Mouse (Mus musculus) right cerebral cortex, postnatal 36 days (tissue): ENCODE results near the gene Mpp3.

ENCODE experiments used
- DNase-seq, 2 experiments: peaks; one replicate each; pipeline ENCODE4 v3.0.0; 2022; ENCODE audit warnings: low spot score in 2 of 2, mixed read lengths in 1 of 2

Gene Mpp3

GRCm38 (mm10) chr11:101979140-101979539 is 49.1 kb downstream of the Mpp3 start:
- no peak for DNase-seq

DNA sequence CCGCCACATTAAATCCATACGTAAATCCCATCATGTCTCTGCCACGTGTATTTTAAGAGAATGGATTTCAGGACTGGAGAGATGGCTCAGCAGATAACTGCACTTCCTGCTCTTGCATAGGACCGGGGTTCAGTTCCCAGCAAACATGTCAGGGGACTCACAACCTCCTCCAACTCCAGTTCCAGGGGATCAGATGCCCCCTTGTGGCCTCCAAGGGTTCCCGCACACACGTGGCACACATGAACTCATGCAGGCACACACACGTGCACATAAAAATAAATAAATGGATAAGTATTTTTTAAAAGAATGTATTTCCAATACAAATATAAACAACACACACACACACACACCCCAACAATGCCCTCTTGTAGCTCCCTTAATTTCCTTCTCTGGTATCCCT is 51.3 kb downstream of the Mpp3 start:
- DNase-seq, result no peak

DNA sequence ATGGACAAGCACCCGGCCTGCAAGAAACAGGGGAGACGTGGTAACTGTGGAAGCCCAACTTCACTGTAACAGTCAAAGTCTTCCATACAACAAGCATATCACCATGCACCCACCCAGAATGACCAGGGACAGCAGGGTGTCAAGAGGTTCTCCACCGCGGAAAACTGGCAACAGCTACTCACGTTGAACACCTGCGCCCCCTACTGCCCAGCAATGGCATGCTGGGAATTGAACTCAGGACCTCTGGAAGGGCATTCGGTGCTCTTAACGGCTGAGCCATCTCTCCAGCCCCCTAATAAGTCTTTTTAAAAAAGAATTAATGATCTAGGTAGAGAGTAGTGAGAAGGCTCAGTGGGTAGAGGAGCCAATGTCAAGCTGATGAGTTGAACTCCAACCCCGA is 53.3 kb downstream of the Mpp3 start:
- no peak for DNase-seq

- DNase-seq, result no peak
Observed at GRCm38 (mm10) chr11:101974181-101974580, 54.1 kb downstream of the Mpp3 start.

DNA sequence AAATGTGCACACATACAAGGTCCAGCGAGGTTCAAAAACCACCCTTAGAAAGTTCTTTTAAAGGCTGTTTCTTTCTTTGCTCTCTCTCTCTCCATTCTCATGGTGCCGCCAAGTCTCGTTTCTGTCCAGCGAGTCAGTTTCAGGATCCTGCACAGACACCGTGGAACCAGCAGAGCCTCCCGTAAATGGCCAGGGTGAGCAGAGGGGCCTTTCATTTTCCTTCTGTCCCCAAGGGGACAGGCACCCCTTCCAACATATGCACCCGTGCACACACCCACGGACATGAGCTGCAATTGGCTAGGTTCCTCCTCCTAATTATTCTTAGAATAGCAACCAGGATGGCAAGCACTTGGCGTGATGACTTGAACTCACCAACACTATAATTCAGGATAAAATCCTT is 54.8 kb downstream of the Mpp3 start:
- DNase-seq, result no peak

GRCm38 (mm10) chr11:101972651-101973050 is 55.6 kb downstream of the Mpp3 start:
- no peak for DNase-seq

DNA sequence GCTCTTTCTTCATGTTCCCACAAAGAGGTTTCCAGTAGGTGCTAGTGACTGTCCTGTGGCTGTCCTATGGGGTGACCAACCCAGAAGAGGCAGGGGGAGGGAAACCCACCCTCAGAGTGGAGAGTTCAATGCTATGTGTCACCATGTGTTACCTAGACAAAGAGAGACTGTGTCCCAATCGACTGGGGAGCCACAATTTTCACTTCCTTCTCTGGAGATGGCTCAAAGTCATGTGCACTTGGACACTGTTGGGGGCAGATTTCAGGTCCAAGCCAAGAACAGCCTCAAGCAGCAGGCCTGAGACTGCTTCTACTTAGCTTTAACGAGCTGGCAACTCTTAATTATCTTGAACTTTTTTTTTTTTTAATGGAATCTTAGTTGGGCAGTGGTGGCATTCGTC is 56.2 kb downstream of the Mpp3 start:
- no peak for DNase-seq

GRCm38 (mm10) chr11:101971410-101971809 is 56.9 kb downstream of the Mpp3 start:
- DNase-seq, result no peak

- no peak for DNase-seq
Observed at GRCm38 (mm10) chr11:101969835-101970234, 58.4 kb downstream of the Mpp3 start.

DNA sequence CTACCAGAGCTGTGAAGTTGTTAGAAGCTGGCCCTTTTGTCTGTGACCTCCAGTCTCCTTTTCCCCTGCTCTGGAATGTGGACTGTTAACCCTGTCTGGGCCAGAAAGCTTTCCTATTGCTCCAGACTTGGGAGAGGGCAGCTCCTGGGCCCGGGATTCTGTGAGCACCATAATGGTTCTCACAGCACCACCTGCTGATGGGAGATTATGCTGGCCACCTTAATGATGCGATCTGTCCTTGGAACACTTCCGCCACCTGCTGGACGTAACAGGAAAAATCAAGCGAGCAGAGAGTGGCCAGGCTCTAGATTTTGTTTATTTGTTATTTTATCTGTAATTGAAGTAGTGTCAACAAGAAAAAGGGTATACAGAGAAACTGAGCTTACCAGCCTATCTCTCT is 59.5 kb downstream of the Mpp3 start:
- DNase-seq, result peak; percentile 67

DNA sequence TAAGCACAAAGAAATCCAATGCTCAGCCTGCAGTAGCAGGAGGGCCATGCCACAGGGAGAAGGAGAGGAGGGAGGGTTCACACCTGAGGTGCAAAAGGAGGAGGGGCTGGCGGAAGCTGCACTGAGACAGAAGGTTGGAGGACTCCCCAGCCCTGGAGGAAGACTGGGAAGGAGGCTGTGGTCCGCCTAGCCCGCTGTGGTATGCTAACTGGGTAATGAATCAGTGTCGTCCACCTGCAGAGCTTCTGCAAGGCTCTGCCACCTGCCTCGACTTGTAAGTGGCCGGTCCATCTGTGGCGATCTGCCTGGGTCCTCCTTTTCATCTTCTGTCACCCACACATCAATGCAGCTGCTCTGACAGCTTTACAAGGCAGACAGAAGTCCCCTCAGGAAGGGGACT is 60.0 kb downstream of the Mpp3 start:
- no peak for DNase-seq

- no peak for DNase-seq
Observed at GRCm38 (mm10) chr11:101966965-101967614, 61.2 kb downstream of the Mpp3 start, which contains the start of gene Sost. Gene Sost (minus strand): TSS chr11:101967015.

DNA sequence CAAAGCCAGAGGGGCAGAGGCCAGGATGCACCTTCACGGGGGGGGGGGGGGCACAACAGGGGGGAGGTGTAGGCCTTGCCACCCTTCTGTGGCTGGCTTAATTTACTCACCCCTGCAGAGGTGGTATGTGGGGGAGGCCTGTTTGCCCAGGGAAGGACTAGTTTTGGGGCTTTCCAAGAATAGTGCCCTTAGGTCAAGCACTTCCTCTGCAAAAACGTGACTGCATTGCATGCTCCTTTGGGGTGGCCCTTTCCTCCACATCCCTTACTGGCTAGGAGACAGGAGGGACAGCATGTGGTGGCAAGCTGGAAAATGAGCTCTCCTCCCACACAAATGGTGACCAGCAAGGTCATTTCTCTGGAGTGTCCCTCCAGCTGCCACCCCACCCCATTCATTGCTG is 62.7 kb downstream of the Mpp3 start:
- no peak for DNase-seq

GRCm38 (mm10) chr11:101964647-101965046 is 63.6 kb downstream of the Mpp3 start:
- no peak for DNase-seq

- DNase-seq, result no peak
Observed at GRCm38 (mm10) chr11:101963473-101964291, 64.6 kb downstream of the Mpp3 start.

DNA sequence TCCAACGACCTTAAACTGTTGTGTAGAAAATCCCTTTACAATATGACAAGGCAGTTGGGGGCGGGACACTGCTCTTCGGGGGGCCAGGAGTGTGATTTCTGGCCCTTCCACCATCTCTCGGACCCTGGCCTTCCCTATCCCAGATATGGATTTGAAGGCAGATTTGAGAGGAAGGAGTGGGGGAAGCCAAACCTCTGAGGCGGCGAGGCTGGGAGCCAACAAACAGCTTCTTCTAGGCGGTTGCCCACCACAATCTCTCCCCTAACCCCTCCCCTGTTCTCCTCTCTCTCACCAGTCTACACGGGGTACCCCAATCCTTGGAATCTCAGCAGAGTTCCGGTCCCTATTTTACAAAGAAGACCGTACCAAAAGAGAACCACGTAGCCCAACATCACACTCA is 65.2 kb downstream of the Mpp3 start:
- no peak for DNase-seq

DNA sequence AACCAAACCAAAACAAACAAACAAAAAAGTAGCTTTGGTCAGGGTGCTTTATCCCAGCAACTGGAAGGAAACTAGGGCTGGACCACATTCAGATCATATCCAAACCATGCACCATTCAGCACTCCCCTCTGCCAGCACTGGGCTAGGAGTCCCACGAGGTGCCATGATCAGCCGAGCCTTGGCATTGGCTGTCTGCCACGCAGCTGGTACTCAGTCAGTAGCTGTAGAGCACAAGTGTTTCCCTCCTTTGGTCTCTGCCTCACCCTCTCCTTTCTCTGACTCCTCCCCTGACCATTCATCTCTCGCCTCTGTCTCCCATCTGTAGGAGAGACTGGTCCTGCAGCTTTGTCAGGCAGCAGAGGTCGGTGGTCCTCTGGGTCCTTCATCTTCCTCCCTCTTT is 70.8 kb downstream of the Mpp3 start:
- DNase-seq, result no peak

- DNase-seq, result no peak
Observed at GRCm38 (mm10) chr11:101953441-101953840, 74.8 kb downstream of the Mpp3 start.

DNA sequence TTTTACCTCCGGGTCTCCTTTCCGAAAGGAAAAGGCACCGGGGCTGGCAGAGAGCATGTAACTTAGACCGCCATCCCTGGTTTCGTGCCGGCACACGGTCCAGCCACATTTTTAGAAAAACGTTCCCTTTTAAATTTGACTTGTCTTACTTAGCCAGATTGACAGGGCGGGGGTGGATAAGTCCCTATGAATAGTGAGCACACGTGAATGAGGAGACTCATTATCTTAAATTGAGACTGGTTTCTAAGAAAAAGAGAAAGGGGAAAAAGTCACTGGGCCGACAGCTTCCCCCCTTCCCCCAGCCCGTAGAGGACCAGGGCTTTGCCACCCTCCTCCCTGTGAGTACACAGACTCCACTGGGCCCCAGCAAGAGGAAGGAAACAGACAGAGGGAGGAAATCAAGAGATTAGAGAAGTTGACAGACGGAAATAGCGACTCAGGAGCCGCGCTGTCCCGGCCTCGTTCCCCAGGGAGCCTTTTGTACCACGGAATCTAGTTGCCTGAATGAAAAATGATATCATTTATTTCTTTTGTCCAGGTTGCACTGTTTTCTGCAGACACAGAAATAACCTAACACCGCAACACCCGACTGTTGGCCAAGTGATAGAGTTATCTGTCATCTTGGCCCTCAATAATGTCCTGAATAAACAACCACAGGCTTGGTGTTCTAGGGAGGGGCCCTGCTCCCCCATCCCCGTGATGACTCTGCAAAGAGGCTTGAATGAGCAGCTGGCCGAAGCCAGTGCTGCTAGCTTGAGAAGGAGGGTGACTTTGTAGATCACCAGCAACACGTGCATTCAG is 75.5 kb downstream of the Mpp3 start:
- no peak for DNase-seq

DNA sequence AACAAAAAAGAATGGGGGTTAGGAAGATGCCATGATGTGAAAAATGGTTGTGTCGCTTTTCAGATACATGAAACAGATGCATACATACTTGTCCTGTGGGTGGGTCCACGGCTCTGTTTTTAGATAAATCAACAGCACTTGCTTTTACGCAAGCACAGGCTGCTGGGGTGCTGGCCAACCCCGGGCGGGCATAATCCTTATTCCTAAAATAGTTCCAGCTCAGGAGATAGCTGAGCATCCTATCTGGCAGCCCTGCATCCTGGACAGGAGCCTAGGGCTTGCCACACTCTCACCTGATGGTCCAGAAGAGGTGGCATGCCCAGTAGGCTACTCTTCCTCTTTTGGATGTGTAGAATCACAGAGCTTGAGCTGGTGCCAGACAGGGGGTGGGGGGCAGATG is 78.2 kb downstream of the Mpp3 start:
- no peak for DNase-seq
